Mouse (Mus musculus): ENCODE measurements around the gene Anapc11.

- TF ChIP-seq CTCF (IDR thresholded peaks at IDR 0.05; ENCODE audit: low read depth) = no peak
- TF ChIP-seq EP300 (optimal IDR thresholded peaks at IDR 0.05) = no peak
Measured at GRCm38 (mm10) chr11:120603545-120603944, 5.3 kb downstream of the Anapc11 start.
